Mouse (Mus musculus) midbrain, embryonic 11.5 days (tissue): ENCODE measurements around the gene Rps21. TPM values are rescaled to one million over a fixed set of nuclear protein-coding genes. Genes with fewer than 3 reads are reported as not detected.
A peak's percentile ranks its signal among the peaks of the same experiment; 100 is the strongest.
"Not testable (repeated sequence)": the region's sequence is repeated elsewhere in the genome, so short reads cannot be mapped to it uniquely, and the experiment has no call there.

ENCODE experiments used
- ATAC-seq: fragments of 200-750 bp; cut with Nextera tagmentation; 2 replicates; pipeline ENCODE4 v1.8.0; 2017; ENCODE audit warnings: moderate TSS enrichment, moderate library complexity; ENCODE audit not compliant: low FRiP score
- DNase-seq: peaks from one replicate; pipeline ENCODE4 v3.0.0; 2015; ENCODE audit warnings: low spot score; ENCODE audit errors: missing footprints
- H3K27ac ChIP-seq: fragments of 300-500 bp; sonication (generic); 2 replicates; pipeline ENCODE4 v1.5.1; 2014; ENCODE audit warnings: low read depth, low read length
- H3K27me3 ChIP-seq: fragments of 300-500 bp; sonication (generic); 2 replicates; pipeline ENCODE4 v1.6.1; 2014; ENCODE audit warnings: mild to moderate bottlenecking, low read length, moderate library complexity, mixed read lengths; ENCODE audit not compliant: control insufficient read depth, insufficient read depth
- H3K36me3 ChIP-seq: fragments of 300-500 bp; sonication (generic); 2 replicates; pipeline ENCODE4 v1.6.1; 2014; ENCODE audit warnings: mild to moderate bottlenecking, low read length, moderate library complexity, mixed read lengths; ENCODE audit not compliant: control insufficient read depth, insufficient read depth
- H3K4me1 ChIP-seq: fragments of 300-500 bp; sonication (generic); 2 replicates; pipeline ENCODE4 v1.6.1; 2014; ENCODE audit warnings: low read length; ENCODE audit not compliant: control insufficient read depth, insufficient read depth
- H3K4me2 ChIP-seq: fragments of 300-500 bp; sonication (generic); 2 replicates; pipeline ENCODE4 v1.6.1; 2014; ENCODE audit warnings: mild to moderate bottlenecking, moderate library complexity
- H3K4me3 ChIP-seq: fragments of 300-500 bp; sonication (generic); 2 replicates; pipeline ENCODE4 v1.5.1; 2014; ENCODE audit warnings: low read depth, low read length
- H3K9ac ChIP-seq: fragments of 300-500 bp; sonication (generic); 2 replicates; pipeline ENCODE4 v1.6.1; 2014; ENCODE audit warnings: low read length
- H3K9me3 ChIP-seq: fragments of 300-500 bp; sonication (generic); 2 replicates; pipeline ENCODE4 v1.6.1; 2016; ENCODE audit warnings: low read length; ENCODE audit not compliant: control insufficient read depth
- WGBS: fragments of 180-500 bp; shearing (Covaris S2); extraction: QIAGEN DNeasy Blood & Tissue Kit; methylation state at CpG from one replicate; pipeline ENCODE4 v1.1.7; 2014; 5-methylcytosine and 5-hydroxymethylcytosine counted together
- polyA plus RNA-seq: library from polyadenylated mRNA; unstranded; fragments of >200 nt; fragmentation: Nextera tagmentation; extraction: Ambion mirVana; gene quantifications from 2 replicates; pipeline ENCODE4 v1.2.1, GENCODE M21; 2014

Rps21 gene
- polyA plus RNA-seq, 1 experiment from 2014 or later, result 494 TPM

DNA sequence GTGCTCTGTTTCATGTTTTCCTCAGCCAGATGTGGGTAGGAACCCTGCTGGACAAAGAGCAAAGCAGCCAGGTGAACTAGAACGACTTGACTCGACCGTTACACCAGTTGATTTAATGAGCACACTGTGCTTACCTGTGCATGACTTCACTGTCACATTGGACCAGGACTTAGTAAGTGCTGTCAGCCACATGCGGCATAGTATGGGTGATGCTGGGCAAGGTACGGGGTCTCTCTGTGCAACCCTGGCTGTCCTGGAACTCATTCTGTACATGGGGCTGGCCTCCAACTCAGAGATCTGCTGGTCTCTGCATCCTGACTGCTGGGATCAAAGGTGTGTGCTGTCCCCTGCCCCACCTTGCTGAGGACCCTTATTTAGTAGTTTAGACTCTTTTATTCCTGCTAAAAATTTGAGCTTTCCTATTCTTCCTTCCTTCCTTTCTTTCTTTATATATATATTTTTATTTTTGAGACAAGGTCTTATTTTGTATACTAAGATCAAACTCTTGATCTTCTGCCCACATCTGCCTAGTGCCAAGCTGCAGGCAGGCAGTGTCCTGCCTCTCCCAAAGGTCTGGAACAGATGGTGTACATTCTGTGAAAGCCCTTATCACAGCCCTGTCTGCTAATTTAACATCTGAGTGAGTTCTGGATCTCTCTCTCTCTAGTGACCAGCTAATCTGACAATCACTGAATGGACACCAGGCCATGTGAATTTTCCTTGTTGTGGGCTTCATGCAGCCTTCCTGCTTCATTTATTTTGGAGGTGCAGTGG, 2.6 kb upstream of the Rps21 start:
- no peak overlapping the region for H3K4me2 ChIP-seq
- peak; percentile 45 for DNase-seq
- no peak overlapping the region for H3K9ac ChIP-seq
- H3K4me1 ChIP-seq, result peaks cover 15% of the 10 kb centered on the region
- no peak overlapping the region for H3K27ac ChIP-seq
- WGBS, result 95% methylated on average over 5 of the region's 5 CpGs
- H3K36me3 ChIP-seq, result no peaks in the 10 kb centered on the region
- H3K9me3 ChIP-seq, result no peaks in the 10 kb centered on the region
- H3K27me3 ChIP-seq, result no peaks in the 10 kb centered on the region
- no peak for ATAC-seq
- no peak overlapping the region for H3K4me3 ChIP-seq

DNA sequence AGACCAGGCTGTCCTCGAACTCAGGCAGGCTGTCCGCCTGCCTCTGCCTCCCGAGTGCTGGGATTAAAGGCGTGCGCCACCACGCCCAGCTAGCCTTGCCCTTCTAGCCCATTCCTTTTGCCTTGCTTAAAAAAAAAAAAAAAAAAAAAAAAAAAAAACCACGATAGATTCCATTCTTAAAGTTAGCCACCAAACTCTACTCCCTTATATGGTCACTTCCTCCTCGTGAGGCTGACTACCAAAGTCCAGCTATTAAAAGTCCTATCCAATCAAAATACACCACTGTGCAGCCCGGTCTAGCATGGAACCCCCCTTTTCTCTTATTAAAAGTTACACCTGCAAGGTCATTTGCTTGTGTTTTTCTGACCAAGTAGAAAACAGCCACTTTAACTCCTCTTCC, 1.5 kb upstream of the Rps21 start:
- ATAC-seq (no peak), DNase-seq (peak; percentile 26)
- H3K27ac ChIP-seq, result no peak overlapping the region
- H3K4me1 ChIP-seq, result peaks cover 15% of the 10 kb centered on the region
- 96% methylated on average over 9 of the region's 9 CpGs for WGBS
- no peak overlapping the region for H3K4me3 ChIP-seq
- no peak overlapping the region for H3K9ac ChIP-seq
- H3K9me3 ChIP-seq, result no peaks in the 10 kb centered on the region
- H3K36me3 ChIP-seq, result no peaks in the 10 kb centered on the region
- H3K4me2 ChIP-seq, result peak overlapping the region; percentile 82
- H3K27me3 ChIP-seq, result no peaks in the 10 kb centered on the region

DNA sequence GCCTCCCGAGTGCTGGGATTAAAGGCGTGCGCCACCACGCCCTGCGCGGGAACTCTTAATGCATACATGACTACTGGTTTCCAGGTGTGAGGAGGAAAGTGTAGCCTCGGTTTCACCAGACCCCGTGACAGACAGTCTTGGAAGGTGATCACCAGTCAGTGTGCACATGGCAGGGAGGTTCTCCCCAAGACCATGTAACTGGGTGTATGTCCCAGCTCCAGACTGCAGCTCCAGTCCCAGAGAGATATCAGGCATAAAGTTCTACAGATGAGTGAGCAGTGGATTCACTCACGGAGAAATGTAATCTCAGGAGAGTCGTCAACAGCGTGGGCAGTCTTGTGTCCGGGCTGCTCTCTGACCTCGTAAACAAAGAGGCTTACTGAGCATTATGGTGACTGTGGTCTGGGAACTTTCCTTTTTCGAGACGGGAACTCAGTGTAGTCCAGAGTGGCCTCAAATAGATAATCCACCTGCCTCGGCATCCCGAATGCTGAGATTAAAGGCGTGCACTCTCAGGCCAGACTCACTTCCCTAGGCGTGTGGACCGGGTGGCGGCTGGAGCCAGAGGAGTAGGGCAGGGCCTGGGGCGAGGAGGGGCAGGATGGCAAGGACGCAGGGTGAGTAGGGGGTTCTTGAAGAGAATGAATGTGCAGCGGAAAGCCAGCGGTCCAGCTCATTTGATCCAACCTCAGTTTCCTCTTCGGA, 729 bp upstream of the Rps21 start:
- 24% methylated on average over 26 of the region's 26 CpGs for WGBS
- peaks cover 13% of the 10 kb centered on the region for H3K4me1 ChIP-seq
- ATAC-seq, result peak; percentile 75

DNA sequence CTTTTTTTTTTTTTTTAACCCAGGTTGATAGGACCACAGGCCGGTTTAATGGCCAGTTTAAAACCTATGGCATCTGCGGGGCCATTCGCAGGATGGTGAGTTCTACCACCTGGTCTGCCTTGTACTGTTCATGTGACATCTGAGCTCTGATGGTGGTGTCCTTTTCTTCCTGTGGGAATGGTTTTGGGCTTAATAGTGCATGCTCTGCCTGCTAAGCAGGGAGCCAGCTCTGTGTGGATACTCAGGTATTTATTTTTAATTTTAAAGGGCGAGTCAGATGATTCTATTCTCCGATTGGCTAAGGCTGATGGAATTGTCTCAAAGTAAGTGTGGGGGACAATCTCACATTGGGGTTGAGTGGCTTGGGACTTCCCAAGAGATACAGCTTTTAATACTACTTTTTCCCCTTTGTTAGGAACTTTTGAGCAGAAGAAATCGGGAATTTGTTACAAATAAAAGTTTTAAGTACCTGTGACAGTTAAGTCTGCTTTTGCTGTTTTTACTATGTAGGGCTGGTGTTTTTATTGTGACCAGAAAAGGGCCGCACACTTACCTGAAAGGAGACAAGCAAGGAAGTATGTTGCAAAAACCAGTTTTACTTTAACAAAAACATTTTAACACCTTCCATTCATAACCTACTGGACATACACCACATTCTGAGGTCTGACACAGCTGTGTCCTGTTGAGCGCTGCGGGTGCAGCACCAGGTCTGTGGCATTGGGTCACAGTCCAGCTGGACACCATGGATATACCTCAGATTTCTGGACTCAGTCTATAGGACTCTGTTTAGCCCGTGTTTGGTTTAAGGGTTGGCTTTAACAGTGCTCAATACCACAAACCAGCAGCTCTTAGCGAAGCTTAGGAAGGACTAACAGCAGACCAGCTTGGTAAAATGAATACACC, 1.0 kb downstream of the Rps21 start:
- peak overlapping the region; percentile 77 for H3K4me3 ChIP-seq
- peak; percentile 74 for DNase-seq
- H3K4me1 ChIP-seq, result peaks cover 13% of the 10 kb centered on the region
- H3K9me3 ChIP-seq, result no peaks in the 10 kb centered on the region
- H3K27ac ChIP-seq, result no peak overlapping the region
- WGBS, result 54% methylated on average over 11 of the region's 11 CpGs
- H3K36me3 ChIP-seq, result no peaks in the 10 kb centered on the region
- H3K4me2 ChIP-seq, result peak overlapping the region; percentile 82
- H3K27me3 ChIP-seq, result no peaks in the 10 kb centered on the region
- no peak for ATAC-seq
- H3K9ac ChIP-seq, result peak overlapping the region; percentile 85

More for the DNA sequence above, 729 bp upstream of the Rps21 start:
- H3K4me3 ChIP-seq, result peak overlapping the region; percentile 77
- no peaks in the 10 kb centered on the region for H3K9me3 ChIP-seq
- DNase-seq, result peak; percentile 97
- H3K4me2 ChIP-seq, result peak overlapping the region; percentile 82
- H3K27ac ChIP-seq, result peak overlapping the region; percentile 91
- H3K27me3 ChIP-seq, result no peaks in the 10 kb centered on the region
- peak overlapping the region; percentile 85 for H3K9ac ChIP-seq
- no peaks in the 10 kb centered on the region for H3K36me3 ChIP-seq

DNA sequence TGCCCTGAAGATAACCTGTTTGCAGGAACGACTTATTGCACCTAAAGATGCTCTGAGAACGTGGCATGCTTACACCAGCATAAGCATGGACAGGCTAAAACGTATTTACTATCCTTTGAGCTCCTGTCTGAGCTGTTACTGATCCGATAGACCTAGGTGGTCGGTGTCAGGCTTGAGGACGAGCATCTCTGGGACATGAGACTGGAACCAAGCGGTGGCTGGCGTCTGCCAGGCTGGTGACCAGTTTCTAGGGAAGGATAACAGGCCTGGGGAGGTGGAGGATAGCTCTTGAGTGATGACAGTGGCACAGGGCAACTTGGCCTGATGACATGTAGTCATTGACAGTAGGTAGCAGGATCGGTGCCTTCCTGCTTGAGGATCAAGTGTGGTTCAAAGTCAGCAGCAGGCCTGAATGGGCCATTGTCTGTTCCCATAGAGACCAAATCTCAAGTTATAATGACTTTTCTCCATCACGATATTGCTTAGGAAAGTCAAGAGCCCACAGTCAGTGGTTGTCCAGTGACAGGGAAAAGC, 1.8 kb downstream of the Rps21 start:
- H3K4me3 ChIP-seq, ATAC-seq: not testable (repeated sequence)
- 80% methylated on average over 10 of the region's 10 CpGs for WGBS

DNA sequence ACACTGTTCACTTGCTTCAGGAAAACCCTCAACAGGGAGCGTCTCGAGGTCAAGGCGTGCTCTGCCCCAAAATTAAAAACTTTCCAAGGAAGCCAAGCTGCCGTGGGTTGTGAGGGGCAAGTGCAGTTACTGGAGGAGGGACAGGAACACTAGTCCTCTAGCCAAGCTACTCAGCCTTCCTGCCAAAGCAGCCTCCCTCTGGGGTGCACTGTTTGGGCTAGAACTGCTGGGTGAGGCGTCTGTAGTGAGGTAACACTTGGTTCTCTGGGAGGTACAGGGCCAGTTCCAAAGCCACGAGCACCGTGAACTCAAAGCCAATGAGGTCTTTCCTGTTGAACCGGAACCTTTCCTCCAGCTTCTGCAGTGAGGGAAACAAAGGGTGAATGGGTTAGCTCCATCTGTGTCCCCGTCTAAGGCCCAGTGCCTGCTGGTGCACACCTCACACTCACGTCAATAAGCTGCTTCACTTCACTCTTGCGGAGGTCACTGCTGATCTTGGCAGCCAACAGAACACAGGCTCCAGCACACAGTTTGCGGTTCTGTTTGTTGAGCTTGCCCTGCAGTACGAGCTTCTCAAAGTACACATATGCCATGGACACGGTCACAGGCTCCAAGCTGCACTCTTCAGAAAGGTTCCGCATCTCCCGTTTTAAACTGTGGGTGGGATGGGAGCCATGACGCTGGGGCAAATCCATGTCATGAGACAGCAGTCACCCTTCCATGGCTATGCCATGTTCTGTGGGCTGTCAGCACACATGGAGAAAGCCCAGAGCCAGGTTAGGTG, 2.8 kb downstream of the Rps21 start:
- not testable (repeated sequence) for H3K27ac ChIP-seq, H3K4me2 ChIP-seq, H3K9me3 ChIP-seq, H3K36me3 ChIP-seq, H3K9ac ChIP-seq, H3K27me3 ChIP-seq, ATAC-seq, H3K4me3 ChIP-seq
- WGBS, result 75% methylated on average over 17 of the region's 17 CpGs
- DNase-seq, result peak; percentile 83
- peaks cover 13% of the 10 kb centered on the region for H3K4me1 ChIP-seq

More for the DNA sequence above, 1.8 kb downstream of the Rps21 start:
- H3K36me3 ChIP-seq, H3K27me3 ChIP-seq, H3K9ac ChIP-seq, H3K4me2 ChIP-seq, H3K9me3 ChIP-seq, H3K27ac ChIP-seq: not testable (repeated sequence)
- peaks cover 13% of the 10 kb centered on the region for H3K4me1 ChIP-seq
- DNase-seq, result peak; percentile 28

DNA sequence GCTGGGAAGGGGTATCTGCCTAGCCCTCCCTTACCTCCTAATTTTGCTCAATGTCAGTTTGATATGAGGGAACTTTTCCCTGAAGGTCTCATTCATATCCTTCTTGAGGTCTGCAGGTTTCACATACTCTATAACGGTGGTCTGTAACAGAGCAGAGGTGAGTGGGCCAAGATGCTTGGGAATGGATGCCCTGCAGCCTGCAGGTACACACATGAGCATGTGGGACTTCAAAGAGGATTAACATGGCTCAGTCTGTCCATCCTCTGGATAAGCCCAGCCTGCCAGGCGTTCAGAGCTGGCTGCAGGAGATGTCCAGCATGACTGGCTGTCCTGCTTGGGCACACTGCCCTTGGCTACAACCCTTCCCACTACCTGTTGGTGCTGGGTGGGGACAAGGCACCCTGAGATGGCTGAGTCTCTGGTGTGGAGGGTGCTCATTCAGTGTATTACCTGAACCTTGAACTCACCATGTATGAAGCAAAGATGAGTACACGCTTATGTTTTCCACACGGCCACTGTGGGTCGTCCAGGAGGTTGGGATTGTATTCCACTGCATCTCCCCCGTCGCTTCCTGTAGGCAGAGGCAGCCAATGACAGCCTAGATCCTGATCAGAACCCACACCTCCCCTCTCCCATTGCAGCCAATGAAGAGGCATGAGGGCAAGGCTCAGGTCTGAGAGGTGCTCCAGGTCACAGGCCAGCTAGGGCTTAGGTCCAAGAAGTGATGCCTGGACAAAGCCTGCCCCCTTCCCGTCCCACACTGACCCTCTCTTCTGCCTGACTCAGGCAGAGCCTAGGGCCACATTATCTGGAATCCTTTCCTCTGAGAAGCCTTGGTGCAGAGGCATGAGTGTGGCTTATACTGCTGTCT, 3.7 kb downstream of the Rps21 start:
- Histone ChIP-seq H3K4me2 (no peak overlapping the region), H3K27me3 (no peaks in the 10 kb centered on the region), H3K9ac (no peak overlapping the region), H3K27ac (no peak overlapping the region), H3K36me3 (no peaks in the 10 kb centered on the region; the same call in 1 of the 2 replicates), H3K4me1 (peaks cover 11% of the 10 kb centered on the region), H3K4me3 (no peak overlapping the region), H3K9me3 (no peaks in the 10 kb centered on the region)
- ATAC-seq (no peak), DNase-seq (peak; percentile 77)
- WGBS, result 62% methylated on average over 8 of the region's 8 CpGs
